Mouse (Mus musculus) urinary bladder, adult 18-20 months (tissue): ENCODE results near the gene BC003965.
"Not testable (repeated sequence)": the region's sequence is repeated elsewhere in the genome, so short reads cannot be mapped to it uniquely, and the experiment has no call there.

Source experiments
- DNase-seq, 2 experiments: peaks; one replicate each; pipeline ENCODE4 v3.0.0; 2022; ENCODE audit warnings: low spot score in 2 of 2, mixed read lengths in 2 of 2

The BC003965 gene

GRCm38 (mm10) chr17:25218967-25219366 is 34.6 kb downstream of the BC003965 start:
- no peak for DNase-seq

- no peak for DNase-seq
Observed at GRCm38 (mm10) chr17:25219492-25220295, 35.3 kb downstream of the BC003965 start.

GRCm38 (mm10) chr17:25220746-25221145 is 36.4 kb downstream of the BC003965 start:
- no peak for DNase-seq

- DNase-seq: peak; percentile 41 to 47
Observed at GRCm38 (mm10) chr17:25221821-25222503, 37.6 kb downstream of the BC003965 start.

GRCm38 (mm10) chr17:25222504-25222940 is 38.2 kb downstream of the BC003965 start:
- DNase-seq: not testable (repeated sequence)

GRCm38 (mm10) chr17:25222951-25223601 is 38.7 kb downstream of the BC003965 start:
- no peak for DNase-seq

GRCm38 (mm10) chr17:25224586-25225222 is 40.4 kb downstream of the BC003965 start:
- DNase-seq: no peak

- no peak for DNase-seq
Observed at GRCm38 (mm10) chr17:25225659-25226058, 41.3 kb downstream of the BC003965 start.

GRCm38 (mm10) chr17:25227991-25228390 is 43.6 kb downstream of the BC003965 start:
- DNase-seq: no peak

- DNase-seq: not testable (repeated sequence)
Observed at GRCm38 (mm10) chr17:25230014-25230655, 45.8 kb downstream of the BC003965 start.

GRCm38 (mm10) chr17:25230700-25231099 is 46.3 kb downstream of the BC003965 start:
- DNase-seq: no peak

- not testable (repeated sequence) for DNase-seq
Observed at GRCm38 (mm10) chr17:25231621-25232020, 47.3 kb downstream of the BC003965 start.

GRCm38 (mm10) chr17:25235635-25236034 is 51.3 kb downstream of the BC003965 start:
- DNase-seq: no peak
